Mouse (Mus musculus): ENCODE data around the gene Pcsk2.
A peak's percentile ranks its signal among the peaks of the same experiment; 100 is the strongest.

The Pcsk2 gene

GRCm38 (mm10) chr2:143732501-143732900, 186.5 kb downstream of the Pcsk2 start:
- no peak for DNase-seq (ENCODE audit: low spot score)

GRCm38 (mm10) chr2:143735442-143735841, 189.5 kb downstream of the Pcsk2 start:
- no peak for DNase-seq (ENCODE audit: low spot score)

- DNase-seq (ENCODE audit: low spot score): no peak
Measured at GRCm38 (mm10) chr2:143739475-143740226, 193.7 kb downstream of the Pcsk2 start.

- no peak for DNase-seq (ENCODE audit: low spot score)
Measured at GRCm38 (mm10) chr2:143742436-143742835, 196.5 kb downstream of the Pcsk2 start.

DNA sequence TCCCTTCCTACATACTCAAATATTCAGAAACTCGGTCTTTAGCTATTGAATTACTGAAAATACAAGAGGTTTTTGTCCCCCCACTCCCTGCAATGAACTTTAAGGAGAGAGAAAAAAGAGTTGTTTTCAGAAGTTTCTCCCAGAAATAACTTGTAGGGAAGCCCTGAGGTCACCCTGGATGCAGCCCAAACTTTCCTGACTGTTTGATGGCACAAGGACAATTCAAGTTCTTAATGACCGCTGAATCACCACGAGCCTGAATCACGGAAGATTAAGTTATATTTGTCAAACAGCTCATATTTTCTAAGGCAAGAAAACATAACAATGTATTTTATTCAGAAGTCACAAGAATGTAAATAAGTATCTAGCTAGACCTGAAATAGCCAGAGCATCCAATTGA, 197.1 kb downstream of the Pcsk2 start:
- DNase-seq (ENCODE audit: low spot score): no peak

GRCm38 (mm10) chr2:143752051-143752788, 206.3 kb downstream of the Pcsk2 start:
- no peak for DNase-seq (ENCODE audit: low spot score)

DNA sequence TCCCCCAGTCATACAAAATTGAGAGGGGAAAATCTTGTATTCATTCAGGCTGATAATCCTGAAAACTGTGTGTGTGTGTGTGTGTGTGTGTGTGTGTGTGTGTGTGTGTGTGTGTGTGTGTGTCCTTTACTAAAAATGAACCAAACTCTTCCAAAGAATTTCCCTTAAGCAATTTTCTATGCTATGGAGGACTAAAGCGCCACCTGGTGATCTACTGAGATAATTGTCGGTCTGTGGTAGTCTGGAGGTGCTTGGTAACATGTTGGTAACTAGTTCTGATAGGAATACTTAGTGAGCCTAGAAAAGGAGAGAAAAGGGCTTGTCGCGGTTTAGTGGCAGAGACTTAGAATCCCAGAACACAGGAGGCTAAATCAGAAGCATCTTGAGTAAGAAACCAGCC, 230.5 kb downstream of the Pcsk2 start:
- no peak for DNase-seq (ENCODE audit: low spot score)

DNA sequence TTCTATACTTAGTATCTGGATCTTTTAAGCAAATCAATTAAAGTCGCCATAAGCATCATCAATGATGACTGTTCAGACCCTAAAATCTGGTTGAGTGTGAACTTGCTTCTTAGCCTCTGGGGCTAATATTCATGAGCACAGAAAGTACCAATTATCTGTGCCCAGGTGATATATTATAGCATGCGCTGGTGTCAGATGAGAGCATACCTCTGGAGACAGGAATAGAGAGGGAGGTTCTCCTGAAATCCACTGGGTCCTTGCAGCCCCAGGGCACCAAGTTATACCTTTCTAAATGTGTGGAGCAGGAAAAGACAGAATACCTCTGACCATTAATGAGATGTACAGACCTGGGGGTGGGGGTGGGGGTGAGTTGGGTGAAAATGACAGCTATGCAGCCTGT, 234.4 kb downstream of the Pcsk2 start:
- DNase-seq (ENCODE audit: low spot score): no peak

- no peak for DNase-seq (ENCODE audit: low spot score)
Measured at GRCm38 (mm10) chr2:143789911-143790310, 244.0 kb downstream of the Pcsk2 start.

DNA sequence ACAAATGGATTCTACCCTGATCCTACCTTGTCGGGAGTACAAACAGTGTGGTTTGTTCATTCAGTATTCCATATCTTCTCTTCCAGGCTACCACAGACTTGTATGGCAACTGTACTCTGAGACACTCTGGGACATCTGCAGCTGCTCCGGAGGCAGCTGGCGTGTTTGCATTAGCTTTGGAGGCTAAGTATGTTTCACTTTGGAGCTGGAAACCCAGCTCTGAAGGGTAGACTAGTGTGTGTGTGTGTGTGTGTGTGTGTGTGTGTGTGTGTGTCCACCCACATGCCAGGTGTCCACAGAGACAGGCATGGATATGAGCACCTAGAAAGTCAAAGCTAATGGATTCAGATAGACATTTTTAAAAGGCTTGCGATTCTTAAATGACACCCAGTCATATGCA, 249.9 kb downstream of the Pcsk2 start:
- DNase-seq (ENCODE audit: low spot score): no peak

DNA sequence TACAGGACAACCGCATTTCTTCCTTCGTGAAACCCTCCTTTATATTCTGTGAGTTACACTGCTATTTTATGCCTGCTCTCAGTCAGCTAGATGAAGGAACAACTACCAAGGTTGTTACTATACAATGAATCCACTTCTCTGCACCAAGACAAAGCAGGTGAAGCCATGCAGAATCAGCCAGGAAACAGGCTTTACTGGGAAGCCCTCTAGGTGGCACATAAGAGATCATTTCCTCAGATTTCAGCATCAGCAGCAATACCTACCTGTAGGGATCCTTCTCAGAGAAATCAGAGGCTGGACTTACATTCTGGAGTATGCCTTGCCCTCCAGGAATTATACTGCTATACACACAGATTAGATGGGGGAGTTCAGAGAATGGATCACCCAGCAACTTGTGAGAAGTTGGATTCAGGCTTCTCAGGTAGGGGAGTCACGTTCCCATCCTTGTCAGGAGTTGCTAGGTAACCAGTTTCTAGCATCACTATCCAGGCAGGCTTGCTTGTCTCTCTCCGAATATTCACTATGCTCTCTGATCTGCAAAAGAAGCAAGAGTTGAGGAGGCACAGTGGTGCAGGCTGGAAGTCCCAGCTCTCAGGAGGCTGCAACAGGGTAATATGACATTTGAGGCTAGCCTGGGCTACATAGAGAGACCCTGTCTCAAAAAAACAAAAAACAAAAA, 250.5 kb downstream of the Pcsk2 start:
- no peak for DNase-seq (ENCODE audit: low spot score)

DNA sequence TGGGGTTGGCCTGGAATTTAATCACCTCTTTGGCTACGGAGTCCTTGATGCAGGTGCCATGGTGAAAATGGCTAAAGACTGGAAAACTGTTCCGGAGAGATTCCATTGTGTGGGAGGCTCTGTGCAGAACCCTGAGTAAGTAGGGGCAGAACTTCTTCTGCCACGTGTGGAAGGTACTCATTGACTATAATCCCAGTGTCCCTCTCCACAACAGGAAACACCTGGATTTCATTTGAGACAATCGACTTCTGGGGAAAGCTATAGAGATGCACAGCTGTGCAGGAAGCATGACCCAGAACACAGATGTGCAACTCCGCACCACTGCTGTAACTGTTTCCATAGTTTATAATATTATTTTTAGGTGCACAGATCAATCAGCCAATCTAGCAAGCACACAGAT, 255.1 kb downstream of the Pcsk2 start:
- no peak for DNase-seq (ENCODE audit: low spot score)

DNA sequence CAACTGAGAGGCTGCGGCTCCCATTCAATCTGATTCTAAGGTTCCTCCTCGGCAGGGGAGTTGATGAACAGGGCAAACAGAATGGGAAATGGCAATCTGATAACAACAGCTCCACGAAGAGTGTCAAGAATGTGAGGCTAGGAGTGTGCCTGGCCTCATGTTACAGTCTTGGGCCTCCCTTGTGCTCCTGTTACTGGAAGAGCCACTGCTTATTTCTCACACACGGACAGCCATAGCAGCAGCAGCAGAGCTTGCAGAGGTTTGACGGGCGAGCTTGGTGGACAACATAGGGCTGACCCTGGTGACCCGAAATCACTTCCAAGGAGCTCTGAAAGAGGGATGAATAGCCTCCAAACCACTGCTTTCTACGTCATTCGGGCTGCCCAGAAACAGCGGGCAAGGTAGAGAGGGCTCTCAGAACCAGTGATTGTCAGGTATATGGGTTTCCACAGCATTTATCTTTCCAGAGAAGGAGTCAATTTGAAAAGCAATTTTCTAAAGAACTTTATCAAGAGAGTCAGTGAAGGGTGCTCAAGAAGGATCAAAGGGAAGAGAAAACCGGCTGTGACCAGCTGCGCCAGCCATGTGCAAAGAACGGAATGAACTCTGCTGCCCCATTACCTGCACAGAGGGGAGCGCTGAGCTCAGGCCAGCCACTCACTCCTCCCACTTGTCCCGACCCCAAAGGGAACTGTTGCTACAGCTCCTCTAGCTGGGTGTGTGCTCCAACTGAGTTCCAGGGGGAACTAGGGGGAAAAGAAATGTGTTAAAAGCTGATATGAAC, 260.4 kb downstream of the Pcsk2 start:
- DNase-seq (ENCODE audit: low spot score): peak; percentile 67

GRCm38 (mm10) chr2:143806924-143807664, 261.1 kb downstream of the Pcsk2 start:
- peak; percentile 82 for DNase-seq (ENCODE audit: low spot score)

- DNase-seq (ENCODE audit: low spot score): no peak
Measured at GRCm38 (mm10) chr2:143808789-143809188, 262.8 kb downstream of the Pcsk2 start.

DNA sequence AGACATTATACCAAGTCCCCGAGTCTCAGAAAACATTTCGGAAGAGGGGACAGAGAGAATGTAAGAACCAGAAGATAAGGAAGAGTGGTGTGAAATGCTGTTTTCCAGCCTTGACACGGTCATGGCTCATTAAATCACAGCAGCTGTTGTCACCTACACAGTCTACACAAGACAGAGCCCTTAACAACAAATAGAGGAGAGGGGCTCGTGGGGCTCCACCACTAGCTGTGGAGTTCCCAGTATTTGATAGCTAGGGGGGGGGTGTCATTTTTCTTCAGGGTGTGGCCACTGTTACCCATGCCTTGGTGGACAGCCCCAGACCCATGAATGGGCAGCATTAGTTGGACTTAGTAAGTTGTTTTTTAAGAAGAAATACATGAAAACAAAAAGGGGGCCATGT, 266.3 kb downstream of the Pcsk2 start:
- no peak for DNase-seq (ENCODE audit: low spot score)

GRCm38 (mm10) chr2:143813461-143813860, 267.5 kb downstream of the Pcsk2 start:
- DNase-seq (ENCODE audit: low spot score): no peak

DNA sequence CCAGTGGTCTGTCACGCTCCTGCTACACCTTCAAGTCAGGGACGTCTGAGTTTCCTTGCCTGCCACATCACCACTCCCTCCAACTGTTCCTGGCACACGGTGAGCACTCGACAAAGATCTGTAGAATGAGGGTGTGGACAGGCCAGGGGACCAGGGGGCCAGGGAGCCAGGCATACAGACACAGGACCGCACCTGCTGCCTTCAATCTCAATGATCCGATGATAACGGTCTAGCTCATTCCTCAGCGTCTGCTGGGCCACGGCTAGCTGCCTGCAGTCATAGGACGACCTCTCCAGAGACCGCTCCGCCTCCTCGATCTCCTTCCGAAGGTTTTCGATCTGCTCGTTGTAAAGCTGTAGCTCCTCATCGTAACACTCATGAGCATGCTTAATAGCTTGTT, 285.7 kb downstream of the Pcsk2 start:
- no peak for DNase-seq (ENCODE audit: low spot score)

DNA sequence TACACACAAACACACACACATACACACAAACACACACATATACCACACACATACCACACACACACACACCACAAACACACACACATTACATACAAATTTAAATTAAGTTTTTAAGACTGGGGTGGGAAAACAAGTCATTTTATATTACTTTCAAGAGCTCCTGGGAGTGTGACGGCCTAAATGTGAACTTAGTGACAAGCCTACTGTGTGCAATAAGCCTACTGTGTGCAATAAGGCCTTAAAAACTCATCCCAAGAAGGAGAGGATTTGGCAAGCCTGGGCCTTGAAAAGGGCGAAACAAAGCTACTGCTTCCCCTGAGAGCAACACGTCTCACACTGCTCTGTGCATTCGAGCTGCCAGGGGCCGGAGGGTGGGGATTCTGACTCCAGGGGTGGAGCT, 286.8 kb downstream of the Pcsk2 start:
- DNase-seq (ENCODE audit: low spot score): no peak

GRCm38 (mm10) chr2:143834082-143834481, 288.1 kb downstream of the Pcsk2 start:
- no peak for DNase-seq (ENCODE audit: low spot score)

DNA sequence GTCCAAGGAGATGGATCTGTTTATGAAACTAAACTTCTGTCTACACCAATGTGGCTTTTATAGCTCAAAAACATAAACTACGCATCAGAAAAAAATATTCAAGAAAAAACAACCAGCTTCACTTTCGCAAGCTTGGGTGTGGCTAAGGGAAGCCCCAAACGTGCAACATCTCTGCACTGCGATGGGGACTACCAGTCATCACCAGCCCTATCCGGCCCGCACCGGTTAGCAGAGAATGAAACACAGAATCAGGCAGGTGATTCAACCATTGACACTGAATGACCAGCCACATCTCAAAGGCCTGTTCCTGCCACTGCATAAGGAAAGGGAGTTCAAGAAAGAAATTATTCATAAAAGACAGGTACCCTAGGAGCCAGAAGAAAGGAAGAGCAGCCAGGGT, 289.9 kb downstream of the Pcsk2 start:
- DNase-seq (ENCODE audit: low spot score): no peak

GRCm38 (mm10) chr2:143837291-143837701, 291.3 kb downstream of the Pcsk2 start:
- peak; percentile 80 for DNase-seq (ENCODE audit: low spot score)
